Mouse (Mus musculus) C3H10T1/2 (cell line): ENCODE results near the gene Pigh. TPM values are rescaled to one million over a fixed set of nuclear protein-coding genes. Genes with fewer than 3 reads are reported as not detected.

Experiments
- polyA plus RNA-seq, 2 experiments: library from polyadenylated mRNA; unstranded; fragments of >200 nt; fragmentation: generic; extraction: Trizol; gene quantifications; one replicate each; pipeline ENCODE4 v1.2.1; 2012; ENCODE audit warnings: missing spikeins in 2 of 2

Pigh gene
- 1 to 10 TPM in 1 of 2 experiments, under 1 TPM in 1; 0.34 to 5.4 TPM for polyA plus RNA-seq

GRCm38 (mm10) chr12:79089182-79089812 is at the start of gene Pigh:
Gene Pigh, minus strand, starts transcription at chr12:79089651.

GRCm38 (mm10) chr12:79130299-79131177 is 41.1 kb upstream of the Pigh start, which contains the start of gene Arg2:
Gene Arg2, plus strand, starts transcription at chr12:79130777.

Other genes starting within 250 kb of the Pigh start
- 10 to 100 TPM; 10.2 to 35.4 TPM for gene Atp6v1d, start 228.0 kb downstream of the Pigh start, polyA plus RNA-seq
- gene Eif2s1, start 227.8 kb downstream of the Pigh start, polyA plus RNA-seq = 10 to 100 TPM in 1 of 2 experiments, 1 to 10 TPM in 1; 5.1 to 18.8 TPM
- under 1 TPM in 1 of 2 experiments, not detected in 1; 0.01 TPM for gene Plek2, start 182.7 kb downstream of the Pigh start, polyA plus RNA-seq
- gene Tmem229b, start 82.0 kb downstream of the Pigh start, polyA plus RNA-seq = under 1 TPM; 0.05 to 0.70 TPM
- under 1 TPM; 0.04 to 0.09 TPM for gene Plekhh1, start 60.5 kb downstream of the Pigh start, polyA plus RNA-seq
- gene Arg2, start 41.1 kb upstream of the Pigh start, polyA plus RNA-seq = under 1 TPM; 0.04 to 0.07 TPM
- 10 to 100 TPM; 16.7 to 73.9 TPM for gene Vti1b, start 83.0 kb upstream of the Pigh start, polyA plus RNA-seq
- 10 to 100 TPM in 1 of 2 experiments, 1 to 10 TPM in 1; 9.9 to 19.2 TPM for gene Rdh11, start 102.6 kb upstream of the Pigh start, polyA plus RNA-seq
- gene Rdh12, start 119.3 kb upstream of the Pigh start, polyA plus RNA-seq = 1 to 10 TPM in 1 of 2 experiments, under 1 TPM in 1; 0.55 to 2.1 TPM
- 10 to 100 TPM in 1 of 2 experiments, 1 to 10 TPM in 1; 3.4 to 13.5 TPM for gene Zfyve26, start 206.7 kb upstream of the Pigh start, polyA plus RNA-seq
- 1 to 10 TPM; 1.2 to 5.1 TPM for gene Rad51b, start 207.6 kb upstream of the Pigh start, polyA plus RNA-seq